ENCODE assay signal across 10 mouse cellular contexts in genomic region chrX:10201289-10201688, GRCm38 (mm10). TPM values are rescaled to one million over a fixed set of nuclear protein-coding genes. Genes with fewer than 3 reads are reported as not detected.
DNase-seq lines count a peak whose midpoint lies in the region; ATAC-seq and TF ChIP-seq lines count a peak whose summit lies in the region.
"Had no signal": no experiment of that assay in that cellular context is flagged by ENCODE, and none has a peak within 500 bp of the region (broad histone marks: within the 10 kb centered on the region; RNA-seq: fewer than 3 reads in every experiment).

No protein-coding gene starts in this region.

- no peaks in the 10 kb centered on the region for H3K9me3 ChIP-seq in forebrain, embryonic 11.5 days (ENCODE audit: control insufficient read depth, low read length)
- H3K9me3 ChIP-seq in forebrain, embryonic 12.5 days, result no peaks in the 10 kb centered on the region
- no peaks in the 10 kb centered on the region for H3K9me3 ChIP-seq in lung, embryonic 14.5 days (ENCODE audit: low read depth, low read length)
- no peaks in the 10 kb centered on the region for H3K9me3 ChIP-seq in lung, postnatal 0 days (ENCODE audit: low read length)
- H3K9me3 ChIP-seq: lung, embryonic 15.5 days had no signal

- no peak overlapping the region for H3K9ac ChIP-seq in forebrain, embryonic 11.5 days (ENCODE audit: low read length)
- no peak overlapping the region for H3K9ac ChIP-seq in forebrain, embryonic 12.5 days
- H3K9ac ChIP-seq in lung, embryonic 14.5 days, result no peak overlapping the region
- no peak overlapping the region for H3K9ac ChIP-seq in lung, postnatal 0 days (replicated peaks; ENCODE audit: low read depth)
- H3K9ac ChIP-seq: lung, embryonic 15.5 days had no signal

- H3K27ac ChIP-seq in forebrain, embryonic 11.5 days (ENCODE audit: low read depth, low read length), result no peak overlapping the region
- no peak overlapping the region for H3K27ac ChIP-seq in forebrain, embryonic 12.5 days
- H3K27ac ChIP-seq in lung, embryonic 14.5 days (ENCODE audit: low read depth), result no peak overlapping the region
- no peak overlapping the region for H3K27ac ChIP-seq in lung, postnatal 0 days (ENCODE audit: low read length)
- H3K27ac ChIP-seq: lung, embryonic 15.5 days had no signal

- H3K4me2 ChIP-seq in forebrain, embryonic 11.5 days (ENCODE audit: low read depth, low read length, severe bottlenecking), result no peak overlapping the region
- H3K4me2 ChIP-seq in forebrain, embryonic 12.5 days, result no peak overlapping the region
- no peak overlapping the region for H3K4me2 ChIP-seq in lung, embryonic 14.5 days
- no peak overlapping the region for H3K4me2 ChIP-seq in lung, postnatal 0 days (replicated peaks; ENCODE audit: low read depth, low read length)
- H3K4me2 ChIP-seq: lung, embryonic 15.5 days had no signal

- no peaks in the 10 kb centered on the region; the same call in 1 of the 2 replicates for H3K36me3 ChIP-seq in forebrain, embryonic 11.5 days (ENCODE audit: control insufficient read depth, insufficient read depth, low read length)
- H3K36me3 ChIP-seq in forebrain, embryonic 12.5 days (replicated peaks), result peaks cover 3% of the 10 kb centered on the region
- H3K36me3 ChIP-seq in lung, embryonic 14.5 days (ENCODE audit: insufficient read depth), result 0 out of 2 replicates have a peak, but pooled peaks cover 4% of the 10 kb centered on the region
- H3K36me3 ChIP-seq in lung, postnatal 0 days (ENCODE audit: insufficient read depth, low read length), result no peaks in the 10 kb centered on the region
- H3K36me3 ChIP-seq: lung, embryonic 15.5 days had no signal

- peak; percentile 56 for TF ChIP-seq CTCF in lung, embryonic 14.5 days (IDR thresholded peaks at IDR 0.05; ENCODE audit: low read depth)
- no peak for TF ChIP-seq CTCF in lung, adult 2 months (IDR thresholded peaks at IDR 0.05; ENCODE audit: insufficient read depth, low read length)
- TF ChIP-seq CTCF in lung, postnatal 0 days (IDR thresholded peaks at IDR 0.05), result peak; percentile 71

- DNase-seq in forebrain, embryonic 11.5 days (ENCODE audit: low spot score), result peak; percentile 51
- peak; percentile 74 for DNase-seq in lung, embryonic 14.5 days
- no peak for DNase-seq in lung, adult 2 months
- peak; percentile 43 for DNase-seq in adrenal gland, postnatal 10 days
- DNase-seq in gastrocnemius, postnatal 10 days, result peak; percentile 39
- peak; percentile 61 for DNase-seq in lung, postnatal 0 days (ENCODE audit: low spot score)
- DNase-seq in thymus, postnatal 0 days (ENCODE audit: low spot score), result peak; percentile 35

- H3K4me1 ChIP-seq in forebrain, embryonic 11.5 days (replicated peaks; ENCODE audit: control insufficient read depth, insufficient read depth, low read length), result no peaks in the 10 kb centered on the region
- H3K4me1 ChIP-seq in forebrain, embryonic 12.5 days, result no peaks in the 10 kb centered on the region
- H3K4me1 ChIP-seq in lung, embryonic 14.5 days (ENCODE audit: insufficient read depth), result no peaks in the 10 kb centered on the region
- H3K4me1 ChIP-seq in lung, adult 2 months (ENCODE audit: control insufficient read depth, insufficient read depth, low read length), result no peaks in the 10 kb centered on the region
- H3K4me1 ChIP-seq in lung, postnatal 0 days (ENCODE audit: insufficient read depth, low read depth, low read length), result no peaks in the 10 kb centered on the region
- H3K4me1 ChIP-seq: lung, embryonic 15.5 days had no signal

- WGBS in forebrain, embryonic 11.5 days, result 20% methylated on average over 2 of the region's 2 CpGs
- WGBS in forebrain, embryonic 12.5 days, result 33% methylated on average over 2 of the region's 2 CpGs
- 15% methylated on average over 2 of the region's 2 CpGs for WGBS in lung, embryonic 14.5 days
- 28% methylated on average over 2 of the region's 2 CpGs for WGBS in lung, adult 2 months
- 13% methylated on average over 2 of the region's 2 CpGs for WGBS in lung, postnatal 0 days

- no peak overlapping the region for H3K4me3 ChIP-seq in forebrain, embryonic 11.5 days (ENCODE audit: low read depth, low read length)
- H3K4me3 ChIP-seq in forebrain, embryonic 12.5 days (replicated peaks), result no peak overlapping the region
- no peak overlapping the region for H3K4me3 ChIP-seq in lung, embryonic 14.5 days (ENCODE audit: low read depth, low read length)
- H3K4me3 ChIP-seq in lung, adult 2 months (replicated peaks; ENCODE audit: extremely low read depth, low read depth, low read length), result no peak overlapping the region
- no peak overlapping the region for H3K4me3 ChIP-seq in lung, postnatal 0 days (ENCODE audit: low read depth, low read length)
- H3K4me3 ChIP-seq: lung, embryonic 15.5 days had no signal

- no peak for ATAC-seq in forebrain, embryonic 11.5 days (replicated peaks; ENCODE audit: low FRiP score)
- no peak for ATAC-seq in forebrain, embryonic 12.5 days (ENCODE audit: low FRiP score)
- ATAC-seq in lung, embryonic 14.5 days (ENCODE audit: insufficient read depth), result no peak
- no peak; the same call in 1 of the 2 replicates for ATAC-seq in lung, postnatal 0 days

- no peaks in the 10 kb centered on the region for H3K27me3 ChIP-seq in forebrain, embryonic 11.5 days (ENCODE audit: control insufficient read depth, insufficient read depth, low read length)
- H3K27me3 ChIP-seq in forebrain, embryonic 12.5 days, result no peaks in the 10 kb centered on the region
- H3K27me3 ChIP-seq in lung, embryonic 14.5 days (ENCODE audit: insufficient read depth, low read length), result no peaks in the 10 kb centered on the region
- H3K27me3 ChIP-seq in lung, postnatal 0 days (replicated peaks; ENCODE audit: insufficient read depth, low read length), result no peaks in the 10 kb centered on the region
- H3K27me3 ChIP-seq: lung, embryonic 15.5 days had no signal

- TF ChIP-seq POLR2A in lung, adult 2 months (IDR thresholded peaks at IDR 0.05; ENCODE audit: borderline replicate concordance, extremely low read depth, low read depth, low read length), result no peak

- no peak for TF ChIP-seq EP300 in lung, postnatal 0 days (IDR thresholded peaks at IDR 0.05)

RNA-seq across cellular contexts. Expression of gene Rpgr, which starts 15.4 kb away (rescaled TPM):
- polyA plus RNA-seq in forebrain, embryonic 11.5 days (2014; fragmentation: Nextera tagmentation; extraction: Ambion mirVana), result 33.0 and 37.3 TPM in 2 replicates
- 39.3 and 44.1 TPM in 2 replicates for polyA plus RNA-seq in forebrain, embryonic 12.5 days (2016; fragmentation: Nextera tagmentation; extraction: Ambion mirVana)
- 15.1 and 15.6 TPM in 2 replicates for polyA plus RNA-seq in lung, embryonic 14.5 days (2014; fragmentation: Nextera tagmentation; extraction: Ambion mirVana)
- 1.1 and 2.2 TPM in 2 replicates for polyA plus RNA-seq in lung, adult 2 months (2012; rRNA removed)
- total RNA-seq in adrenal gland, postnatal 10 days (2021), result 1 to 10 TPM; 5.1 to 6.3 TPM
- 1 to 10 TPM; 2.7 to 3.8 TPM for total RNA-seq in gastrocnemius, postnatal 10 days (2021)
- 8.0 and 8.9 TPM in 2 replicates for polyA plus RNA-seq in lung, postnatal 0 days (2015; fragmentation: Nextera tagmentation; extraction: Ambion mirVana)
- 13.3 and 13.5 TPM in 2 replicates for polyA plus RNA-seq in thymus, postnatal 0 days (2015; fragmentation: Nextera tagmentation; extraction: Ambion mirVana)

RNA-seq across cellular contexts. Expression of gene Otc, which starts 50.8 kb away (rescaled TPM):
- polyA plus RNA-seq in forebrain, embryonic 11.5 days (2014; fragmentation: Nextera tagmentation; extraction: Ambion mirVana), result not detected in 2 replicates
- not detected in 2 replicates for polyA plus RNA-seq in forebrain, embryonic 12.5 days (2016; fragmentation: Nextera tagmentation; extraction: Ambion mirVana)
- polyA plus RNA-seq in lung, embryonic 14.5 days (2014; fragmentation: Nextera tagmentation; extraction: Ambion mirVana), result not detected in 2 replicates
- 0.21 TPM in 1 of 2 replicates, not detected in the other for polyA plus RNA-seq in lung, adult 2 months (2012; rRNA removed)
- total RNA-seq in adrenal gland, postnatal 10 days (2021), result 10 to 100 TPM; 15.0 to 30.6 TPM
- total RNA-seq in gastrocnemius, postnatal 10 days (2021), result under 1 TPM in 1 of 2 experiments, not detected in 1; 0.11 TPM
- polyA plus RNA-seq in lung, postnatal 0 days (2015; fragmentation: Nextera tagmentation; extraction: Ambion mirVana), result 0.17 TPM in 1 of 2 replicates, not detected in the other
- polyA plus RNA-seq in thymus, postnatal 0 days (2015; fragmentation: Nextera tagmentation; extraction: Ambion mirVana), result not detected in 2 replicates
- total RNA-seq: gastrocnemius, postnatal 36 days had no signal
